Mouse (Mus musculus) ovary, postnatal 36 days (tissue): ENCODE measurements around the gene Aox1.

Experiments
- DNase-seq: peaks from one replicate; pipeline ENCODE4 v3.0.0; 2022; ENCODE audit warnings: low spot score, mixed read lengths

The Aox1 gene

GRCm38 (mm10) chr1:58065606-58066005 is 35.9 kb downstream of the Aox1 start:
- DNase-seq = no peak

DNA sequence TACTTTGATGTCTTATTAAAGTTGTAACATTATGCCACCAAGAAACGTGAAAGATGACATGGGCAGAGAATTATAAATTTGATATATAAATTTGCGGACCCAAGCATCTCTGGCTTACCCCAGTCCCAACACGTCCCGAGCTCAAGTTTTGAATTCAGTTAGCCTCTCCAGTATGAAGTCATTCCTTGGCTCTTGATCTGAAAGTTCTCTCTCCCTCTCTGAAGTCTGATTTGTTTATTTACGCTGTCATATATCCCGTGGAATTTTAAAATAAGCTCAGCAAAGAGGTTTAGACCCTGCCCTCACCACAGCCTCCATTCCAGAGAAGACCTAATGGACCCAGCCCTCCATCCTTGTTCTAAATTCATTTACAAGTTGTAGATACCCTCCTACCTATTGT is 39.5 kb downstream of the Aox1 start:
- no peak for DNase-seq

DNA sequence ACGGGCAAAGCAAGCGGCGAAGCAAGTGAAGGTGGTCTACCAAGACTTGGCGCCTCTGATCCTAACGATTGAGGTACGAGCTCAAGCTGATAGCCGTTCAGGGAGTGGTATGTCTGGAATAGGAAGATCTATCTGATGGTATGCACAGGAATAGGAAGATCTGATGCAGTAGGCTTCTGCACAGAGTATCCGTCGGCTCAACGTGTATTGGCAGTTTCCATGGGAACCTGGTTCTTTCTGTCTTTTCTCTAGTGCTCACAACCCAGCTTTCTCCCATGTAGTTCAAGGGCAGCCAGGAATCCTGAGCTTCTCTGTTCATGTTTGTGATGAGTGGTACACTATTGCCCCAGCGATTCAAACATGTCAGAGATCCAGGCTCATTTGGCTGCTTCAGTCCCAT is 40.4 kb downstream of the Aox1 start:
- DNase-seq = no peak

DNA sequence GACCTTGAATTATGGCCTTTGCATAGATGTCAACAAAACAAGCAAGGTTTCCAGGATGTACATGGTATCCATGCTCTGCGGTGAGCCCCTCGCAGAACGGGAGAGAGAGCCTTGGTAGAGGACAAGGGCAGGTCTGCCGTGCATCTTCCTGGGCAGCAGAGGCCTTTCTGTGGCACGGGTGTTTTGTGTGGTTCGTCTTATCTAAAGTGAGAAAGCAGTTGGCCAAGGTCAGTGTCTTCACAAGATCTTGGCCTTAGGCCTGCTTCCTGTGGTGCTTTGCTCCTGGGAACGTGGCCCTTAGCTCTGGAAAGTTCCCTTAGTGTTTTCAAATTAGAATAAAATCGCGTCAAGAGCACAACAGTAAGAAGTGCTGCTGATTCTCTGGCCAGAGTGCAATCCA is 41.3 kb downstream of the Aox1 start:
- DNase-seq = peak; percentile 26

DNA sequence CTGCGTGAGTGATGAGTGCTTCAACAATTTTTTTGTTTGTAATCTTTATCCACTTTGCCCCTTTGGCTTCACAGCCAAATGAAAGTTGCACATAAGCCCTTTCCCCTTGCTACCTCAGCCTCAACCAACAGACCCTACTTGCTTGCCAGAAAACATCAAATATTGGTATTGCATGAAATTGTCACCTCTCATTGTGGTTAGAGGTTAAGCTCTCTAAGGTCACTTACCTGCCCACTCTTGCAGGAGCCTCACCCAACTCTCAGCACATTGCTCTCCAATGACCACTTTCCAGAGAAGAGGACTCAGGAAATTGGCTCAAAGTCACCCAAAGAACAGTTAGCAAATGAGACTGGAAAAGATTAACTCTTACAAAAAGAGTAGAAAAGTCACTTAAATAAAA is 41.8 kb downstream of the Aox1 start:
- no peak for DNase-seq

GRCm38 (mm10) chr1:58072416-58072815 is 42.7 kb downstream of the Aox1 start:
- DNase-seq = no peak

GRCm38 (mm10) chr1:58072991-58073730 is 43.4 kb downstream of the Aox1 start:
- DNase-seq = no peak

GRCm38 (mm10) chr1:58074266-58074665 is 44.5 kb downstream of the Aox1 start:
- no peak for DNase-seq

- DNase-seq = no peak
Measured at GRCm38 (mm10) chr1:58077882-58078281, 48.2 kb downstream of the Aox1 start.

DNA sequence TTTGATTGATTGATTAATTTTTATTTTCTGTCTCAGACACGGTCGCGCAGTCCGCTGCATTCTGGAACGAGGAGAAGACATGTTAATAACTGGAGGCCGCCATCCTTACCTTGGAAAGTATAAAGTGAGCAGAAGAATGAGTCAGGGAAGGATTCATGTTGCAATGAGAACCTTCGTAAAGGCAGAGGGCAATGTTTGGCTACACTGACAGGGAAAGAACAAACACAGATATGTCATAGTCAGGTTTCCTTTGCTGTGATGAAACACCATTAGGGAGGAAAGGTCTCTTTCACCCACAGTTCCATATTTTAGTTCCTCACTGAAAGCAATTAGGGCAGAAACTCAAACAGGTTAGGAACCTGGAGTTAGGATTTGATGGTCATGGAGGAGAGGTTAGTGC is 48.7 kb downstream of the Aox1 start:
- DNase-seq = no peak

DNA sequence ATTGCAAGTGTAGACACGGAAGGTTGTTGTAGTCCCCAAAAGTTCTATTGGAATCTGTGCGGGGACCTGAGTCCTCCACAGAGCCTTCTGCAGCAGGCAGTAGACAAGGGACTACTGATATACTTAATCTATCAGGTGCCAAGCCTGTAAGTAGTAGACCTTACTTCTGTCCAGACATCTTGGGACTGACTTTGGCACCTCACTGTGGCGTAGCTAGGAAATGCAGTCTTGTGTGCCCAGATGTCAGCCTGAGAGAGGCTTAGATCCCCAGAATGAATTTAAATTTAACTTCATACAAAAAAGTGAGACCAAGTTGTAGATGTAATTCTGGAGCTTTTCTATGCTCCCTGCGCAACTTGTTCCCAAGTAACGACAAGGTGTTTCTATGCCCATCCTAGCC is 50.0 kb downstream of the Aox1 start:
- peak; percentile 14 for DNase-seq

DNA sequence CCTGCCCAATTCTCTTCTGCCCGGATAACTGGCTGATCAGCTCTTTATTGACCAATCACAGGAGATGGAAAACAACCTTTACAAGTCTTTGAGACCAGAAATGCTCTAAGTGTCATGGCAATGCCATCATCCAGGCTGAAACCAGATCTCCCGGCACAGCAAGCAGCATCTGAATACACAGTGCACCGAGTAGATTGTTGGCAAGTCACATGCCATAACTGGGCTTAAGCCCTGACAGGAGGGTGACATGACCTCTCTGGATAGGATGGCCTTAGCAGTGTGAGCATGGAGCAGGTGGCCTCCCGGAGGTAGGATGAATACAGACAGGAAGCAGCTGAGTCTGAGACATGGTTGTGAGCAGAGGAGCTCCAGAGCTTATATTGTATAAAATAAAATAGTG is 50.7 kb downstream of the Aox1 start:
- no peak for DNase-seq

- no peak for DNase-seq
Measured at GRCm38 (mm10) chr1:58081356-58081755, 51.6 kb downstream of the Aox1 start.

GRCm38 (mm10) chr1:58089316-58089715 is 59.6 kb downstream of the Aox1 start:
- no peak for DNase-seq

DNA sequence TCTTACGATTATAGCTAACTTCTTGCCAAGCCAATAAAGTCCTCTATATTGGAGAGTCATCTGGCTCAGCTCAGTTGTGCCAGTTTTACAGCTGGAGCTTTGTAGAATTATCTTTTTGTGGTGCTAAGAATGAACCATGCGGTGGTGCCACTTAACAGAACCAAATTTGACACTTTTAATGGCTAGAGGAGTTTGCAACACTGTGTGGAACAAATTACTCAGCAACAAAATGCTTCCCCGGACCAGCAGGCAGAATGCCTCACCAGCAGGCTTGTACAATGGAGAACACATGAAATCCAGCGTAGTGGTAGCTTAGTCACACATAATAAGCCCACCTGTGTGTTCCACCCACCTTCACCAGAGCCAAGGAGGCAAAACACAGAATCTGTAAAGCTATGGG is 60.5 kb downstream of the Aox1 start:
- DNase-seq = no peak

- DNase-seq = no peak
Measured at GRCm38 (mm10) chr1:58091213-58091612, 61.5 kb downstream of the Aox1 start.

DNA sequence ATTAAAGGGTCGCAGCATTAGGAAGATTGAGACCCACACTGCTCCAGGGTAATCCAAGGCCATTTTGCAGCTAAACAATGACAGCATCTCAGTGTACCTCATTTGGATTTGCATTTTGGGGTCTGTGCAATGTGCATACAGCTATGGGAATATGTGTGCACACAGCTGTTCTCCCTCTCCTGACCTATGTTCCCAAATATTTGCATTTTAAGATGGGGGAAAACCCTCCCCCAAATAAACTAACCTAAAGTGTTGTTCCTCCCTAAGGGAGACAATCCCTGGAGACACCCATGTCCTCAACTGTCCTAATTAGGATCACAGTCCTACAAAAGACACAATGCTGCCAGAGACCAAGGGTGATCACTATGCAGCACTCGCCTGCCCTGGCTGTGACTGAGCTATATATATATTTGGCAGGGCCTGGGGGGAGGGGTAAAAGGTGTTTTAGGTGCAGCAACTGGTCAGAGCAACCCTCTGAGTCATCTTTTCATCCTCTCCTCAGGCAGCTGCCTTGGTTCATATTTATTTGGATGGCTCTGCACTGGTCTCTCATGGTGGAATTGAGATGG is 62.3 kb downstream of the Aox1 start:
- no peak for DNase-seq

DNA sequence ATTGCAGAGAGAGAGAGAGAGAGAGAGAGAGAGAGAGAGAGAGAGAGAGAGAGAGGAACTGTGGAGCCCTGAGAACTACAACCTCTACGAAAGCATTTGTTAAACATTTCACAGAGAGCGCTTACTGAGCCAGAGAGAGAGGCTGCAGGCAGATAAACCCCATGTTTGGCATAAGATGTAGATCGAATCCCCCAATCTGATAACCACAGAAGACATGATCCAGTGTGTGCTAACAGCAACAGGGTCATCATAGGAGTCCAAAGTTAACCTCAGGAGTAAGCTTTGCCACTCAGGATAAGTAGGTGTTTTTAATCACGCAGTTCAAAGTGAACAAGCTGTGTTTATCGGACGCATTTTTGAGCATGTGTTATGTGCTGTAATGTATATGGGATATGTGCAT is 67.6 kb downstream of the Aox1 start:
- no peak for DNase-seq

- DNase-seq = no peak
Measured at GRCm38 (mm10) chr1:58099119-58099518, 69.4 kb downstream of the Aox1 start.

DNA sequence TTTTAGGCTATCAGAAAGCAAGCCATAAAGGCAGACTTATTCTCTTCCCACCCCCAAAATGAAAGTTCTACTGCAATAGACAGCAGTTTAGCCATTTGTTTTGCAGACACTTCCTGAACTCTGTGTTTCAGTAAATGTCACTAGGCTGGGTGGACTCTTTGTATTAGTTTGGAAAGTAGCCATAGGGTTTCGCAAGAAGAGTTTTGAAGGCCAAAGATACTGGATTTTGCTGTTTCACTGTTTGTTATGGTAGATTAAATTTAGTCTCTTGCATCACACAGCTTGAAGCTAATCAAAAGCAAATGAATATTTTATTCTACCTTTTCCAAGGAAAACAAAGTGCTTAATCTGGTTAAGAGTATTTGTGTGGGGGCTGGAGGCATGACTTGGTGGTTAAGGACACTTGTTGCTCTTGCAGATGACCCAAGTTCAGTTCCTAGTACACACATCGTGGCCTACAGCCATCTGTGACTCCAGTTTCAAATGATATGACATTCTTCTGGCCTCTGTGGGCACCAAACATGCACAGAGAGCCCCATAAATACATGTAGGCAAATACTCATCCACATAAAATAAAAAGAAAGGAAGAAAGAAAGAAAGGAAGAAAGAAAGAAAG is 71.9 kb downstream of the Aox1 start:
- no peak for DNase-seq

DNA sequence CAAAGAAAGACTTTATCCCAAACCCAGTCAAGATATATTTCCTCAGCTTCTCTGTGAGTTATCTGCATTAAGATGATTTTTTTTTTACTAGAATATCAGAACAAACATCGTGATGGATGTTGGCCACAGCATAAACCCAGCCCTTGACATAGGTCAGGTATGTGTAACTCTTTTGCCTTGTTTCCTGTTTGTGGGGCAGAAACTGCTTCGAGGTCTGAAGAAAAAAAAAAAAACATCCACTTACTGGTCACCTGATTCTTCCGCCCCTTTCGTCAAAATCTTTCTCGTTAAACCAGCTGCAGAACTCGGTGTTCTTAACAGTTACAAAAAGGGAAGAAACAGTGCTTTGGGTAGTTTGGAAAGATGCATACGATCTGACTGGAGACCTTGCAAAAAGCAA is 72.8 kb downstream of the Aox1 start:
- DNase-seq = no peak

DNA sequence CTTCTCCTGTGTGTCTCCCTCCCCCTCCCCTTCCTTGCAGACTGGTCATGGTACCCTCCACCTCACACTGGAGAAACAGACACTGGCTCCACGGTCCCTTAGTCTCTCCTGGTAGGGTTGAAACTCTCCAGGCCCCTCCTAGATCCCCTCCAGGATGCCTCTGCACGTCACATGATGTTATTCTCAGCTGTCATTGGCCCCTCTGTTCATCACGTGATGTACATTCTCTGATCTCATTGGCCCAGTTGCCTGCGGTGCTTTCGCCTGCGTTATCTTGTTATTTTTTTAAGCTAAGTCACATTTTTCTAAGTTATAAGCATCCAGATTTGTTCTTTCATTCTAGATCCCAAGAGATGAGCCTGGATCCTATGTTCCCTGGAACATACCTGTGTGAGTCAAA is 76.0 kb downstream of the Aox1 start:
- no peak for DNase-seq

DNA sequence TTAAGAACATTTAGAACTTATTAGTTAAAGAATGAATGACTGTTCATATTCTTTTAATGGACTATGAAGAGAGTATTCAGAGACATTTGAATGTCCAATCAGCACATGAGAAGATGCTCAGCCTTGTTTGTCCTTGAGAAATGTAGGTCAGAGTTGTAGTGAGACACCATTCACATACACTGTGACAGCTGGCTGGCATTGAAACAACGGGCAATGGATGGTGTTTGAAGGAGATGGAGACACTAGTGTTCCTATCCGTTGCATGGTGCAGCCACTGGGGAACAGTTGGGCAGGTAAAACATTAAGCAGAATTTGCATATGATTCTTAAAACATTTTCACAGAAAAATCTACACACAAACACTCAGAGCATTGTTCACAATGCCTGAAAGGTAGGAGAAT is 77.3 kb downstream of the Aox1 start:
- no peak for DNase-seq

GRCm38 (mm10) chr1:58110241-58110640 is 80.5 kb downstream of the Aox1 start:
- DNase-seq = no peak
